Mouse (Mus musculus) gastrocnemius, adult 2 months (tissue): ENCODE data around the gene Smad3. TPM values are rescaled to one million over a fixed set of nuclear protein-coding genes. Genes with fewer than 3 reads are reported as not detected.

ENCODE experiments used
- DNase-seq: peaks from one replicate; pipeline ENCODE4 v3.0.0; 2022
- H3K27ac ChIP-seq: fragments of 200-600 bp; 2 replicates; pipeline ENCODE4 v1.8.1; 2022; ENCODE audit warnings: mild to moderate bottlenecking
- H3K4me3 ChIP-seq: fragments of 200-600 bp; 2 replicates; pipeline ENCODE4 v1.8.1; 2022; ENCODE audit warnings: mild to moderate bottlenecking, moderate library complexity
- CTCF ChIP-seq: fragments of 200-600 bp; IDR thresholded peaks from 2 replicates; pipeline ENCODE4 v1.8.1; 2022; ENCODE audit warnings: antibody characterized with exemption, mild to moderate bottlenecking, moderate library complexity
- intact Hi-C: fragments of 180-260 bp; cut with DNase I; formaldehyde crosslinking; loops from one replicate; pipeline ENCODE4 v1.15.1; 2025
- long read RNA-seq, 2 experiments: library from polyadenylated mRNA; stranded (forward); transcript quantifications; one replicate each; pipeline ENCODE4 v2.0.0; 2021
- total RNA-seq, 2 experiments: library from RNA; stranded (reverse); gene quantifications; 2 replicates each; pipeline ENCODE4 v1.2.3; 2021

Gene Smad3
- 10 to 100 TPM; 61.7 to 75.3 TPM for total RNA-seq
- long read RNA-seq, experiment 1, full-length matches to known transcripts, result 1 of 112 reads
- long read RNA-seq, experiment 1, partial matches to known transcripts, result 2 of 112 reads
- long read RNA-seq, experiment 1, other reads (novel, unspliced or antisense), result 109 of 112 reads
- long read RNA-seq, experiment 2, partial matches to known transcripts, result 0 of 80 reads
- long read RNA-seq, experiment 2, other reads (novel, unspliced or antisense), result 80 of 80 reads

DNA sequence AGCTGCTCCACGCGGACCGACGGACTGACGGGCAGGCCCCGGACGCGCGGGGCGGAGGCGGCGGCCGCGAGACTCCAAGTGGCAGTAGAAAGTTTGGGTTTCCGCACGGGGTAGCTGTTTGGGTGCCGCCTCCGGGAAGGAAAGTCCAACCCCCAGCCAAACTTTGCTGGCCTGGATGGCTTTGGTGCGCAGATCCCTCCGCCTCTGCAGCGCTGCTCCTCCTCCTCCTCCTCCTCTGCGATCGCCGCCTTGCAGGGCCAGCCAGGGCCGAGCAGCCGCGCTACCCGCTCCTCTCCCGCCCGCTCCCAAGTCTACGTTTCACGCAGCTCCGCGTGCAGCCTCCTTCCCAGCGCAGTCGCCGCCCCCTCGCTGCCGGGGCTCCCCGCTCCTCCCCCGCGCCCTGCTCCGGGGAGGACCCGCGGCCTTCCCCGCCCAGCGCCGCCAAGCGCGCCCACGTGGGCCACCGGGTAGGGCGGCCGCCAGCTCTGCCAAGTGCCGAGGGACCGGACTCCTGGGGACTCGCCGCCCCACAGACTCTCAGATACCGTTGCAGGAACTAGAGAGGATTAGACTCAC, at the start of gene Smad3:
Gene Smad3 (minus strand): TSS at position 130 of the 576 bp plus-strand sequence.
- no peak for TF ChIP-seq CTCF
- Histone ChIP-seq H3K27ac (peak within 1 kb of the TSS; percentile 97), H3K4me3 (peak within 1 kb of the TSS; percentile 95)
- intact Hi-C loops, result loop anchor here (2.0 to 5.0 kb wide), 3 partner anchors 93 to 156 kb away; partner anchors contain the start of genes Aagab and Iqch
- peak; percentile 98 for DNase-seq

DNA sequence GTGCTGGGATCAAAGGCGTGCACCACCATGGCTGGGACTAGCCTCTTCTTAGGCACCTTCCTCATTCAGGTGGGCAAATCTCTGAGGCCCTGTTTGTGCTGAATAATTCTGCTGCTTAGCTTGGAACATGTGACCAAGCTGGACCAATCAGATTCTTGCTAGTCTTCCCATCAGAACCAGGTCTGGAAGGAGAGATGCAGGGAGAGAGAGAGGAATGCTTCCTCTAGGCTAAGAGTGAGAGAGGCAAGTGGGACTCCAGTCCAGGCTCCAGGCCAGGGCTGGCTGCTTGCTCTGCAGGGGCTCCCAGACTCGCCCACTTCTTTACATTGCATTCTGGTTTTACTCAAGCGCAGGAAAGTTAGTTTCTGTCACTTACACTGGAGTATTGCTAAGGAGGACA, 47.1 kb upstream of the Smad3 start:
- no peak overlapping the region for H3K27ac ChIP-seq
- DNase-seq, result no peak
- H3K4me3 ChIP-seq, result no peak overlapping the region
- intact Hi-C loops, result no loop called here
- no peak for TF ChIP-seq CTCF

DNA sequence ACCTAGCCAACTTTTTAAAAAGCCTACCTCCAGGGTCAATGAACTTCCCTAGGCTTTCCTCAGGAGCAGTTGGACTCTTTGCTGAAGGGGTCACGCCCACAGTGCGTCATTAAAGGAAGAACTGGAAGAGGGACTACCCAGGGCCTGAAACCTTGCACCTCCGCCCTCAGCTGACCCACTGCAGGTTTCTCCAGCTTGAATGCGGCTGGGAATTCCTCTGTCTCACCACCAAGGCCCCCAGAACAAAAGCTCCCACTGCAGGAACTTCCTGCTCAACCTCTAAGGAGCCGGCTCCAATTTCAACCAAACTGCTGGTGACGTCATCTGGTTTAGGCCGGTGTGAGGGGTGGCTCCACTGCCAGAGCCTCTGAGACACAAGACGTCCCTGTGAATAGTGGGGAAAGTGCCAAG, 45.4 kb upstream of the Smad3 start:
- no peak overlapping the region for H3K4me3 ChIP-seq
- no peak for DNase-seq
- no peak overlapping the region for H3K27ac ChIP-seq
- intact Hi-C loops, result no loop called here
- TF ChIP-seq CTCF, result no peak

DNA sequence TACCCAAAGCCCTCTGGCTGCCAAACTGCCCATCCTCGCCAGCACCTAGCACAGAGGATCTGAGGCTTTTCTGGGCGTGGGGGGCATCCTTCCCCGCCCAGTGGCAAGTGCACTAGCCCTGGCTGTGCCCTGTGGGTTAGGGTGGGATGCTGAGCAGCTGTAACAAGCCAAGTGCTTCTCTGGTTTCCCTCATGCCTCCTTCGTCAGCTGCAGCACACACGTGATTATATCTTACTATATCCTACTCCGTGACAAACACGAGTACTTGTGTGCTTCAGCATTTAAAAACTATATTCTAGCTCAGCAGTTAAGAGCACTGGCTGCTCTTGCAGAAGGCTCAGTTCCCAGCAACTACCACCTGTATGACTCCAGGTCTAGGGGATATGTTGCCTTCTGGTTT, 44.7 kb upstream of the Smad3 start:
- no peak for DNase-seq
- TF ChIP-seq CTCF, result no peak
- intact Hi-C loops, result no loop called here
- no peak overlapping the region for H3K27ac ChIP-seq
- H3K4me3 ChIP-seq, result no peak overlapping the region

DNA sequence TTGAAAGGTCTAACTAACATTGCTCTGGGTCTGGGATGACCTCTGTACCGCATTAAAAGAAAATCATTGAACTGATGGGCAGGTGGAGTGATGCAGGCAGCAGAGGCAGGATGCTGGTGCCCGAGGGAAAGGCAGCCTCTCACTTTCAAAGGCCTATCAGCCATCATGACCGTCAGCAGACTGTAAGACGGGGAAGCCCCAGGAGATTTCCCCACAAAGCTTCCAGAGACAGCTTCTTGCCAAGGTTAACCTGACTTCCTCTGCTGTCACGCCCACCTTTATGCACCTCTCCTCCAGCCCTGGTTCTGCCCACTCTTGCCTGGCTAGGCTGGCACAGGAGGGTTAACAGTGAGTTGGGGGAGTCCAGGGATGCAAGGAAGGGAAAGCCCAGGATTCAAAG, 44.3 kb upstream of the Smad3 start:
- intact Hi-C loops, result no loop called here
- TF ChIP-seq CTCF, result no peak
- H3K27ac ChIP-seq, result no peak overlapping the region
- no peak for DNase-seq
- no peak overlapping the region for H3K4me3 ChIP-seq

DNA sequence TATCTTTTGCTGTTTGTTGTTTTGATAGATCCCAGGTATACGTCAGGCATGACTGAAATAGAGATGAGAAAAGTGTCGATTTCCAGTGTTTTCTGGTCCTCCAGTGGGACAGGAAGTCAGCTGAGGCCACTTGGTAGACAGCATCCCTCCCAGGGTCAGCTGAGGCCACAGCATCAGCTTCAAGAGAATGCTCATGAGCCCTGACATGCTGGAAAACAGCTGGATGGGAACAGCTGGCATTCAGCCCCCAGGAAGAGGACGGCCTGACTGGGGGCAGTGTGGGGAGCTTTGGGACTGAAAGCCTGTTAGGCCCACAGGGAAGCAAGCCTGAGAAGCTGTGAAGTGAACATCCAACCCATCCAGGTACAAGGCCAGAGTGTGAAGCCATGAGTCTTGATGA, 38.6 kb upstream of the Smad3 start:
- TF ChIP-seq CTCF, result no peak
- H3K27ac ChIP-seq, result no peak overlapping the region
- intact Hi-C loops, result no loop called here
- H3K4me3 ChIP-seq, result no peak overlapping the region
- peak; percentile 38 for DNase-seq

DNA sequence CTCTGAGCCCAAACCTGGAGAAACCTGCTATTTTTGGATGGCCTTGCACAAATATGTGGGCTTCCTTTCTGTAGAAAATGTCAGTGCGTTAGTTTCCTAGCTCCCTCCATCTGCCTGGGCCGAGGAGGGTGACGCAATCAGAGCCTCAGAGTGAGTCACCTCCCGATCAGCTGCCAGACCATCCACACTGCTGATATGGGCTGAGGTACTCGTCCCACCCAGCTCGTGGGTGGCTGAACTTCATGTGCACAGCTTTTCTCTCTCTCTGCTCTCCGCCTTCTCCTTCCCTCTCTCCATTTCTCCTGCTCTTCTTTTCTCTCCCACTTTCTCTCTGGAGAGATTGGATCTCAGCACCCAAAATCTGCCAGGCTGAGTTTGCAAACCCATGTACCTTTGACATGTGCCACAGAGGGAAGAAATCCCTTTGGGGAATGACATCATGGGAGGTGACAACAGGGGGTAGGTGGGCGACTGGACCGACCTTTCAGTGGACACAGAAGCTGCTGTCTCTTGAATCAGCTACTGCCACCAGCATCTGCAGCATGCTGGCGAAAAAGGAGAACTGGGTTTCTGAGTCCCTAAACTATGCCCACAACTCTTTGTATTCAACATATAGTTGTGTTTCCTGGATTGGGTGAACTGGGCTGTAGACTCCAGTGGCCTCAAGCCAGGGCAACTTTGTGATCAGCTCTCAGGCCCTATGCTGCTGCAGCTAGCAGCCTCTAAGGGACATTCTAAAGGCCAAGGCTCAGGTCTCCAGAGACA, 36.1 kb upstream of the Smad3 start:
- no peak overlapping the region for H3K27ac ChIP-seq
- intact Hi-C loops, result no loop called here
- TF ChIP-seq CTCF, result no peak
- peak; percentile 81 for DNase-seq
- no peak overlapping the region for H3K4me3 ChIP-seq

DNA sequence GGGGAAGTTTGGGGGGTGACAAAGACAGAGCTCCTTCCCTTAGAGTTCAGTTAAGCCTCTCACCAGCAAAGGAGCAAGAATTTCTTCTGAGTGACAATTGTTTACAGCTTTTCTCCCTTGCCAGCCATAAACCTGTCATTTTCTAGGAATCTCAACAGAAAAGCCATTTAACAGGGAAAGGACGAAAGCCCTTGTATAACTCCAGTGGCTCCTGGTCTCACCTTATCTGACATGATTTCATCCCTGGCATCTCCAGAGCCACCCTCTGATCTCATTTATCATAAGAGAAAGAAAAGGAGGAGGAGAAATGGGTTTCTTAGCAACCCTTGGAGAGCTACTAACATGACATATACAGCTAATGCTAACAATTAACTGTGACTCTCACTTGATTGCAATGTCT, 33.9 kb upstream of the Smad3 start:
- H3K27ac ChIP-seq, result peak overlapping the region; percentile 20; the same call in 1 of the 2 replicates
- no peak for DNase-seq
- no peak for TF ChIP-seq CTCF

DNA sequence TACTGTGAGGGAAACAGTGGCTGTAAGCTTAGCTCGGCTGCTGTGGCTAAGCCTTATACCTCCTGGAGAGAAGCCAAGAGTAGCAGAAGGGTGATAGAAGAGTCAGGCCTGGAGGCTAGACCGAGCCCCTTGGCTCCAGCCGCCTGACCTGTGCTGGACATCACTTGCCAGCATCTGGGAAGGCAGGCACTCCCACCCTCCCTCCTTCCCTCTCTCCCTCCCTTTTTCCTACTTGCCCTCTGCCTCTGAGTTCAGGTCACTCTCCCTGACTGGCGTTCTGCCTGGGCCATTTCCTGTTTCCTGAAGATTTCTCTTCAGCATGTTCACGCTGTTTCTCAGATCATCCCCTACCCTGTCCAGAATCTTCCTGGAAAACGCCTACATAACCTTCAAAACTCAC, 33.5 kb upstream of the Smad3 start:
- TF ChIP-seq CTCF, result no peak

More for the DNA sequence above, 33.9 kb upstream of the Smad3 start:
- intact Hi-C loops, result no loop called here
- no peak overlapping the region for H3K4me3 ChIP-seq

DNA sequence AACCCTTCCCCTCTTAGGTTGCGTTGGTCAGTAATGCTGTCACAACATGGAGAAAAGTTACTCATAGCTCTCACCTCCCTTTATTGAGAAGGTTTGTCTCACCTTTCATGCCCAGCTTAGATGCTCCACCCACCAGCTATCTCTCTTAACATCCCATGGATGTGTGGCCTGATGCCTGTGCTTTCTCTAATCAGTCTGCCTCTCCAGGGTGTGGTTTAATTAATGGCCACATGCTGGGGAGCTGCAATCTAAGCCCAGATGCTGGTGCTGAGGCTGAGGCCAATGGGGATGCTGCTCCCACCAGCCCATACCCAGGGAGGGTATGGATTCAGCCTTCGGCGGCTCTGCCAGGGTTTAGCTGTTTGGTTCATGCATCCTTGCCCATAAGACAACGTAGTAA, 32.4 kb upstream of the Smad3 start:
- DNase-seq, result no peak
- intact Hi-C loops, result no loop called here
- no peak overlapping the region for H3K27ac ChIP-seq
- no peak overlapping the region for H3K4me3 ChIP-seq
- no peak for TF ChIP-seq CTCF

More for the DNA sequence above, 33.5 kb upstream of the Smad3 start:
- Histone ChIP-seq H3K27ac (peak overlapping the region; percentile 20; the same call in 1 of the 2 replicates), H3K4me3 (no peak overlapping the region)
- intact Hi-C loops, result no loop called here
- DNase-seq, result peak; percentile 56

DNA sequence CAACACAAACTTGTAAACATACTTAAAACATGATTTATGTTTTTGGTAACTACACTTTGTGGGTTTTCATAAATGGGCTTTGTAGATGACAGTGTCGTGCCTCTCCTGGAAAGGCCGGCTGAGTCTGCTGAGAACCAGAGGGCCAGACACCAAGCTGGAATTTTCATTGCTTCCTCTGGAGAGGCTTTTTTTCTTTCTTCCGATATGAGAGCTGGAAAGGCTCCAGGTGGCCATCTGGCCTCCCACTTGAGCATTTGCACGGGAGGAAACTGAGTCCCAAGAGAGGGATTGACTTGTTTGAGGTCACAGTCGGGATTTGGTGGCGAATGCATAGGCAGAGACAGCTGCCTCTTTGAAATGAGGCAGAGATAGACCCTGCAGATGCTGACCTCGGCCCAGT, 31.6 kb upstream of the Smad3 start:
- Histone ChIP-seq H3K27ac (no peak overlapping the region), H3K4me3 (no peak overlapping the region)
- peak; percentile 52 for DNase-seq
- intact Hi-C loops, result no loop called here
- TF ChIP-seq CTCF, result no peak

DNA sequence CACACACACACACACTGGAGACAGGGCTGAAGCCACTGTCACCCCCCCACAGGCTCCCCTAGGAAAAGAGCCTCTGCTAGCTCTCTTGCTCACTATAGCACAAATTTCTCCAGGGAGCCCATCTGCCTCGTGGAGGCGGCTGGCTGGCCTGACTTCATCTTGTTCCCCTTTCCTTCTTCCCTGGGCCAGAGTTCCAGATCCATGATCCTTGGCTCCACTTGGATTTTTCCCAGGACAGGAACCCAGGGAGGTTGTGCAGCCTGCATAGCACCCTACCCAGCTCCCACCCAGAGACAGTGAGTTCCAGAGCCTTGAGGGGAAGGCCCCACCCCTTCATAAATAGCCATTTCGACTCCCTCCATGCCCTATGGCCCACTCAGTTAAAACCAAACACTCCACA, 29.8 kb upstream of the Smad3 start:
- H3K4me3 ChIP-seq, result no peak overlapping the region
- no peak for TF ChIP-seq CTCF
- intact Hi-C loops, result no loop called here
- H3K27ac ChIP-seq, result no peak overlapping the region
- DNase-seq, result no peak

DNA sequence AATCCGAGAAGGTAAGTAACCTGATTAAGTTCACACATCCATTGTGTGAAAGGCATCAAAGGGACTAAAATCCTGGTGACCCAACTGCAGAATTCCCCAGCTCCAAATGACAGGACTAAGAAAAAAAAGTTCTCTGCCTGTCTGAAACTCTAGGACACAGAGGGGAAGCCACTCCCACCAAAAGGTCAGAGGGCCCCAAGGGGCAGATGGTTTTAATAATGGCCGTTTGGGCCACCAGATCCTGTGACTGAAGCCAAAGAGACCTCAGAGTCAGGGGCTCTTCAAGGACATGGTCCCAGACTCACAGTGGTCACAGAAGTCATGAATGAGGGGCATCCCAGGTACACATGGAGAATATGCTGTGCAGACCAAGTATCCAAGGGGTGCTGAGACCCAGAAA, 29.3 kb upstream of the Smad3 start:
- DNase-seq, result no peak
- no peak for TF ChIP-seq CTCF
- intact Hi-C loops, result no loop called here
- Histone ChIP-seq H3K4me3 (no peak overlapping the region), H3K27ac (no peak overlapping the region)
